Comparison of ENCODE assay signal across 8 mouse cellular contexts in the genomic region with DNA sequence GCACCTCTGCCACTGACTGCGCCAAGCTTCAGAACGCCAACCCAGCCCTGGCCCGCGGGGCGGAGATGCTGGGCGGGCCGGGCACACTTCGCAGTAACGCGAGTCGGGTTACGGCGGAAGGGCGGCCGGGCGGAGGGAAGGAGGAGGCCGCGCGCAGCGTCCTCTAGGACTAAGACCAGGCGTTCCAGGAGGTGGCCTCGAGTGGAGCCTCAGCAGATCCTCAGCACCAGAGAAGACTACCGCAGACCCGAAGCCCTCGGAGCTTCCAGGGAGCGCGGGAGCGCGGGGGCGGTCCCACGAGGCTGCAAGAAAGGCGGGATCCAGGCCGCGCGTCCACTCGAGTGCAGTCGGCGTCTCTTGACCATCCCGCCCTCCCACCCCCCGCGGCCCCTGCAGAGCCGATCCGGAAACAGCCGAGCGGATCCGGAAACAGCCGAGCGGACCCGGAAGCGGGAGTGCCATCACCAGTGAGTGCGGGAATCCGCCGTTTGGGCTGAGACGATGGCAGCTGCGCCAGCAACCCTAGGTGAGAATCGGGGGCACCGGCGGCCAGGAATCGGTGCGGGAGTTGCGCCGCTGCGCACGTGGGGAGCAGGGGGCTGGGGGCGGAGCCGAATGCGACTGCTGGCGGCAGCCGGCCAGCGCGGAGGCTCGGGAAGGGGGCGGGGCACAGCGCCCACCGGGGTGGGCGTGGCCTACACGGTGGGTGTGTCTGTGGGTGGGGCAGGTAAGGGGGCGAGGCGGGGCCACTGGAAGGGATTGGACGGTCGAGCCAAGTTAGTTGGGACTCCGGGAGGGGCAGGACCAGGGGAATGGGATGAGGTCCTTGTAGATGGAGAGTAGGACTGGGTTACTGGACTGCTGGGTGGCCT. TPM values are rescaled to one million over a fixed set of nuclear protein-coding genes. Genes with fewer than 3 reads are reported as not detected.
DNase-seq lines count a peak whose midpoint lies in the region; ATAC-seq and TF ChIP-seq lines count a peak whose summit lies in the region.

A gene (plus strand): TSS at position 129 of the 872 bp plus-strand sequence.

- H3K9ac ChIP-seq in forebrain, postnatal 0 days: peak within 1 kb of the TSS; percentile 88
- peak within 1 kb of the TSS; percentile 83 for H3K9ac ChIP-seq in lung, embryonic 15.5 days

- no peak for TF ChIP-seq CTCF in G1E (IDR thresholded peaks at IDR 0.05; ENCODE audit: low read depth, low read length)
- no peak for TF ChIP-seq CTCF in forebrain, postnatal 0 days (IDR thresholded peaks at IDR 0.05; ENCODE audit: low read depth)

- H3K27me3 ChIP-seq in G1E (ENCODE audit: insufficient read depth, low read length): peaks cover 9% of the 10 kb centered on the region; the same call in 1 of the 2 replicates
- H3K27me3 ChIP-seq in forebrain, postnatal 0 days (ENCODE audit: insufficient read depth, low read length): no peaks in the 10 kb centered on the region
- no peaks in the 10 kb centered on the region for H3K27me3 ChIP-seq in lung, embryonic 15.5 days

- H3K9me3 ChIP-seq in G1E (replicated peaks): peaks cover 18% of the 10 kb centered on the region
- no peaks in the 10 kb centered on the region for H3K9me3 ChIP-seq in forebrain, postnatal 0 days (ENCODE audit: low read length)
- no peaks in the 10 kb centered on the region for H3K9me3 ChIP-seq in lung, embryonic 15.5 days

- H3K4me3 ChIP-seq in G1E (ENCODE audit: low read depth, low read length): peak within 1 kb of the TSS; percentile 83
- peak within 1 kb of the TSS; percentile 66 for H3K4me3 ChIP-seq in forebrain, postnatal 0 days (ENCODE audit: low read depth, low read length)
- peak within 1 kb of the TSS; percentile 61 for H3K4me3 ChIP-seq in lung, embryonic 15.5 days

- DNase-seq in G1E (ENCODE audit: low spot score): peak; percentile 89
- peak; percentile 95 to 99 for DNase-seq in cerebellum, adult 18-20 months
- peak; percentile 93 for DNase-seq in forebrain, postnatal 0 days
- peak; percentile 99 for DNase-seq in heart, postnatal 4 days
- DNase-seq in layer of hippocampus, adult 8-10 months (ENCODE audit: low spot score in 2 of 2): peak; percentile 85 to 95
- DNase-seq in ovary, adult 18-20 months (ENCODE audit: low spot score): peak; percentile 89
- DNase-seq in thymus, postnatal 0 days (ENCODE audit: low spot score): peak; percentile 86

- peaks cover 30% of the 10 kb centered on the region for H3K36me3 ChIP-seq in G1E (replicated peaks)
- H3K36me3 ChIP-seq in forebrain, postnatal 0 days (ENCODE audit: insufficient read depth): no peaks in the 10 kb centered on the region; the same call in 1 of the 2 replicates
- H3K36me3 ChIP-seq in lung, embryonic 15.5 days: peaks cover 7% of the 10 kb centered on the region; the same call in 1 of the 2 replicates

- H3K4me1 ChIP-seq in G1E (ENCODE audit: insufficient read depth, low read depth, low read length): peaks cover 18% of the 10 kb centered on the region
- peaks cover 12% of the 10 kb centered on the region for H3K4me1 ChIP-seq in forebrain, postnatal 0 days (ENCODE audit: insufficient read depth)
- peaks cover 20% of the 10 kb centered on the region for H3K4me1 ChIP-seq in lung, embryonic 15.5 days

- H3K4me2 ChIP-seq in forebrain, postnatal 0 days (ENCODE audit: low read depth): peak within 1 kb of the TSS; percentile 90
- H3K4me2 ChIP-seq in lung, embryonic 15.5 days: peak within 1 kb of the TSS; percentile 88

- 2% methylated on average over 78 of the region's 82 CpGs for WGBS in forebrain, postnatal 0 days
- under 1% methylated on average over 76 of the region's 82 CpGs for WGBS in lung, embryonic 15.5 days

- H3K27ac ChIP-seq in forebrain, postnatal 0 days (ENCODE audit: low read depth, low read length): peak within 1 kb of the TSS; percentile 88
- H3K27ac ChIP-seq in lung, embryonic 15.5 days: peak within 1 kb of the TSS; percentile 99

- peak; percentile 58 for ATAC-seq in G1E (ENCODE audit: extremely low read depth, insufficient number of reproducible peaks, low FRiP score, poor library complexity, severe bottlenecking)
- ATAC-seq in forebrain, postnatal 0 days: peak; percentile 94
- peak; percentile 92 for ATAC-seq in lung, embryonic 15.5 days (ENCODE audit: borderline replicate concordance, extremely low read depth, low FRiP score, low TSS enrichment)

RNA-seq across cellular contexts. Expression of the gene that starts here (rescaled TPM):
- total RNA-seq in G1E (2014; fragmentation: Nextera tagmentation): 1.7 and 2.9 TPM in 2 replicates
- 16.0 and 16.1 TPM in 2 replicates for total RNA-seq in G1E (2017)
- polyA plus RNA-seq in G1E (2012): 21.7 and 28.3 TPM in 2 replicates
- 26.1 and 26.4 TPM in 2 replicates for total RNA-seq in forebrain, postnatal 0 days (2014; rRNA removed)
- polyA plus RNA-seq in forebrain, postnatal 0 days (2015; fragmentation: Nextera tagmentation; extraction: Ambion mirVana): 17.3 and 19.3 TPM in 2 replicates
- 10 to 100 TPM; 11.8 to 15.0 TPM for total RNA-seq in heart, postnatal 4 days (2021)
- 10 to 100 TPM; 15.6 to 22.1 (median 17.1) TPM for total RNA-seq in layer of hippocampus, adult 8-10 months (2022)
- polyA plus RNA-seq in lung, embryonic 15.5 days (2015; fragmentation: Nextera tagmentation; extraction: Ambion mirVana): 35.4 and 37.6 TPM in 2 replicates
- 22.2 and 22.7 TPM in 2 replicates for polyA plus RNA-seq in thymus, postnatal 0 days (2015; fragmentation: Nextera tagmentation; extraction: Ambion mirVana)

Comparison
In these comparisons a context has a peak if more than half of its experiments do, and no peak if none do; other contexts are left out.
1. Peak in every context shown above with its lines: DNase-seq, ATAC-seq, H3K4me3 ChIP-seq and H3K27ac ChIP-seq.